Mouse (Mus musculus): ENCODE measurements at regions not wholly inside any gene's neighbourhood (a gene's known extent, or its start where the extent isn't known, plus 50 kb on each side); places are given as distances from the start of the nearest gene placed in this dataset.

DNA sequence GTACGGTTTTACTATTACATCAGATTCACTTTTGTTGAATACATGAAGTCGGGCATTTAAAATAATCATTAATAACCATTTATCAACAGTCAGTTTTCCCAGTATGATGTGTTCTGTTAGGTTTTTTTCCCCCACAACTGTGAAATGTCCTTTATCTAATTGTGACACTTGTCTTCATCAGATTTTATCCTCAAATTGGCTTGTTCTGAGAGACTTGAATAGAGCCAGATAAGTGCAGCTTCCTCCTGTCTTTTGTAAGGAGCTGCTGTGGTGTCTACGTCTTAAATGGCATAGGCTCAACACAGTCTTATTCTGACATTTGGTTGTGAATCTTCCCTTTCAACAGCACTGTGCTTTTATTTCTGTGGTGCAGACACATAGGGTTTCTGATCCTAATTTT lies 206.8 kb upstream of the Itga1 start:
- Histone ChIP-seq H3K27ac (no peak overlapping the region), H3K27me3 (no peaks in the 10 kb centered on the region), H3K4me1 (no peaks in the 10 kb centered on the region), H3K9ac (no peak overlapping the region), H3K36me3 (replicated peaks) (no peaks in the 10 kb centered on the region), H3K4me2 (no peak overlapping the region), H3K9me3 (no peaks in the 10 kb centered on the region), H3K4me3 (replicated peaks) (no peak overlapping the region)
- 73% methylated on average over 3 of the region's 3 CpGs for WGBS
- ATAC-seq (ENCODE audit: low FRiP score), result no peak

DNA sequence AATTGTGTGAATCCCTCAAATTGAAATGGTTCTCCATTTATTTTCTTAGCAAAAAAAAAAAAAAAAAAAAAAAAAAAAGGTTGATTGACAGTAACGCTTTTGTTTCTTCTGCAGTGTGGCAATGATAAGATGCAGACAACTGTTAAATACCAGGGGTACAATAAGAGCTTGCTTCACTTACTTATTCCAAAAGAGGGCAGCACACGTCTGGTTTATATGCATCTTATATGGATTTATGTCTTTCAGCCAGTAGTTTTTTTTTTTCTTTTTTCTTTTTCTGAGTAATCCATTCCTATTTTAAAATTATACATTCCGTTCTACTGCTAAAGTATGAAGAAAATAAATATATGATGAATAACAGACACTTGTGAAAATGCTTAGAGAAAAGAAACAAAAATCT lies 185.6 kb upstream of the Itga1 start:
- no peak overlapping the region for H3K27ac ChIP-seq
- H3K4me1 ChIP-seq, result no peaks in the 10 kb centered on the region
- H3K9me3 ChIP-seq, result no peaks in the 10 kb centered on the region
- H3K36me3 ChIP-seq (replicated peaks), result no peaks in the 10 kb centered on the region
- peak; percentile 75; the same call in 1 of the 2 replicates for ATAC-seq (ENCODE audit: low FRiP score)
- no peak overlapping the region for H3K4me2 ChIP-seq
- H3K9ac ChIP-seq, result no peak overlapping the region
- H3K27me3 ChIP-seq, result no peaks in the 10 kb centered on the region
- H3K4me3 ChIP-seq (replicated peaks), result no peak overlapping the region
- WGBS, result 43% methylated on average over 3 of the region's 3 CpGs

DNA sequence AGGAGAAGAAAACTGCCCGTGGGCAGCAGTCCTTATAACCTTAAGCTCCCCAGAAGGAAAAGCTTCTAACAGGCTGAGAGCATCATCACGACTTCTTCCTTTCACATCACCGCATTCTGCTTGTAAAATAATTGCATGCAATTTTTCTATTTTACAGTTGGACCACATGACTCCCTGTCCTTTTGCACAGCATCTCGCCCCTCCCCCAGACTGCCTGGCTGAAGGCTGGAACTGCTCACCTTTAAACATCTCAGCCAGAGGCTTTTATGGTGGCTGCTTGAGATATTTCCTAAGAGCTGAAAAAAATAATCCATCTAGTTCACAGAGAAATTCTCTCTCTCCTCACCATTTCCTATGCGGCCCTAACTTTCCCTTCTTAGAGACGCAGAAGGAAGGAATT lies 164.4 kb upstream of the Itga1 start:
- H3K9ac ChIP-seq, result no peak overlapping the region
- H3K27ac ChIP-seq, result no peak overlapping the region
- ATAC-seq (ENCODE audit: low FRiP score), result 0 out of 2 replicates have a peak, but pooled peaks have one; percentile 23
- WGBS, result 83% methylated on average over 6 of the region's 6 CpGs
- H3K36me3 ChIP-seq (replicated peaks), result no peaks in the 10 kb centered on the region
- H3K4me1 ChIP-seq, result no peaks in the 10 kb centered on the region
- no peaks in the 10 kb centered on the region for H3K27me3 ChIP-seq
- no peak overlapping the region for H3K4me2 ChIP-seq
- H3K9me3 ChIP-seq, result no peaks in the 10 kb centered on the region
- no peak overlapping the region for H3K4me3 ChIP-seq (replicated peaks)

DNA sequence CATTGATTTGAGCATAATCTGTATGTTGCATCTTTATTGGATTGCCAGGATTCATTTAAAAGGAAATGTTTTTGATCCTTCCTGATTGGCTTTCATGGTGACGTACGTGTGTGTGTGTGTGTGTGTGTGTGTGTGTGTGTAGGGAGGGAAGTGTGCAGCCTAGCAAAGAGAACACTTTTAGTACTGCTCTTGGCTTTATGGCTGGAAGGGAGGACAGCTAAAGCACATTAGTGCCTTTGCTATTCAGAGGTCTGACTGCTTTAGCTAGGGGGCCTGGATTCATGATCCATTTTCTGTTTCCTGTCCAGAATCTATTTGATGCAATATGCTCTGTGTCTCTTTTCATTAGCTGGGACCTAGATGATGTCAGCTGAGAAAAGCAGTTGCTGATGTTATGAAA lies 155.6 kb upstream of the Itga1 start:
- no peak for ATAC-seq (ENCODE audit: low FRiP score)

DNA sequence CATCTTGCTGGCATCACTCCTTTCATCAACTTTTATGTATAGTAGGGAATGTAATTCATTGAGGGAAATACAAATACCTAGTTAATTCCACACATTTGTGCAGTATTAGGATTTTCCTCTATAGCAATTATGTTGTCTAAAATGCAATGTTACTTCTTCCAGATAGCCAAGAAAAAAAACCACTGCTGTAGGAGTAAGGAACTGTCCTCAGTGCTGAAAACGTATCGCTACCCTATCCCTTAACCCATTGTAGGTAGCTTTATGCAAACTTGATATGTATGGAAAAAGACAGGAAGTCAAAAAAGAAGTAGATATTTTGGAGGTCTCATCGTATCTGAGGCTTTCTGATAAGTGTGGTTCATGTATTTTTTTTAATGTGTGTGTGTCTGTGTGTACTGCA lies 150.8 kb upstream of the Itga1 start:
- no peak overlapping the region for H3K4me2 ChIP-seq
- H3K9me3 ChIP-seq, result no peaks in the 10 kb centered on the region
- no peak overlapping the region for H3K4me3 ChIP-seq (replicated peaks)
- H3K27me3 ChIP-seq, result no peaks in the 10 kb centered on the region
- H3K27ac ChIP-seq, result no peak overlapping the region
- H3K4me1 ChIP-seq, result peaks cover 6% of the 10 kb centered on the region; the same call in 1 of the 2 replicates
- WGBS, result 56% methylated on average over 3 of the region's 3 CpGs
- no peak overlapping the region for H3K9ac ChIP-seq
- H3K36me3 ChIP-seq (replicated peaks), result no peaks in the 10 kb centered on the region
- no peak for ATAC-seq (ENCODE audit: low FRiP score)

More for the DNA sequence above, 155.6 kb upstream of the Itga1 start:
- Histone ChIP-seq H3K4me2 (no peak overlapping the region), H3K36me3 (replicated peaks) (no peaks in the 10 kb centered on the region), H3K27me3 (no peaks in the 10 kb centered on the region), H3K4me3 (replicated peaks) (no peak overlapping the region), H3K27ac (no peak overlapping the region), H3K9ac (no peak overlapping the region), H3K9me3 (no peaks in the 10 kb centered on the region), H3K4me1 (peaks cover 6% of the 10 kb centered on the region; the same call in 1 of the 2 replicates)
- 43% methylated on average over 2 of the region's 2 CpGs for WGBS

DNA sequence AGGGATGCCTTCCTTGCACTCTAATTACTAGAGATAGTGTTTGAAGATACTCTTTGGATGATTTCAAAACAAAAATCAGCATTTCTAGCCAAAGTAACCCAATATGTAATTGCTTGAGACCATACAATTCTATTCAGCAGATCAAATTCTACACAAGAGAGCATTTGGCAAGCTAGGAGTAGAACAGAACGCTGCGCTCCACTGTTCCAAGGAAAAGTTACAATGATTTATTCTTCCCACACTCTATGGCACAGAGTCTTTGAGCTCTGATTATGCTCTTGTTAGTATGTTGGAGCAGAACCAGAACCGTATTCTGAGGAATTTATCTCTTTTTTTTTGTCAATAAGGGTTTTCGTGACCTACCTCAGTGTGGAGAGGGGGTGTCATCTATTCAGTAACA lies 130.2 kb upstream of the Itga1 start:
- no peak for ATAC-seq (ENCODE audit: low FRiP score)
- Histone ChIP-seq H3K27ac (no peak overlapping the region), H3K27me3 (0 out of 2 replicates have a peak, but pooled peaks cover 4% of the 10 kb centered on the region), H3K9ac (no peak overlapping the region), H3K4me1 (peaks cover 1% of the 10 kb centered on the region; the same call in 1 of the 2 replicates), H3K4me3 (replicated peaks) (no peak overlapping the region), H3K9me3 (no peaks in the 10 kb centered on the region), H3K4me2 (no peak overlapping the region), H3K36me3 (replicated peaks) (no peaks in the 10 kb centered on the region)
- 94% methylated on average over 4 of the region's 4 CpGs for WGBS

DNA sequence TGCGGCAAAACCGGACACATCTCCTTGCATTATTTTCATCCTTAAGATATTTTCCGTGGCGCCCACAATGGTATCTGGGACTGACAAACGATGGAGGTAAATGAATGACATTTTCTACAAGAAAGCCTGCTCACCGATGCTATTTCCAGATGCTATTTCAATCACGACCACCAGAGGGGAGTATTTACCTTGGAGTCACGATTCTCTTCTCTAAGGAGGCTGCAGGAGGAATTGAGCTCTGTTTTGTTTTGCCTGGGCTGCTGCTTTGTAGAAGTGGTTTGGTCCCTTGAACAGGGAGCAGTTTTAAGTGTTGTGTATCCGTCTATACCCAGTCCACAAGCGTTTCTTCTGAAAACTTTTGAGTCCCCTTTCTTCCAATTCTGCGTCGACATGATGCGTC lies 128.7 kb upstream of the Itga1 start:
- Histone ChIP-seq H3K27ac (no peak overlapping the region), H3K9me3 (no peaks in the 10 kb centered on the region), H3K9ac (no peak overlapping the region), H3K4me2 (no peak overlapping the region), H3K27me3 (0 out of 2 replicates have a peak, but pooled peaks cover 4% of the 10 kb centered on the region), H3K36me3 (replicated peaks) (no peaks in the 10 kb centered on the region), H3K4me3 (replicated peaks) (no peak overlapping the region), H3K4me1 (peaks cover 4% of the 10 kb centered on the region; the same call in 1 of the 2 replicates)
- peak; percentile 67 for ATAC-seq (ENCODE audit: low FRiP score)
- WGBS, result 28% methylated on average over 13 of the region's 13 CpGs

DNA sequence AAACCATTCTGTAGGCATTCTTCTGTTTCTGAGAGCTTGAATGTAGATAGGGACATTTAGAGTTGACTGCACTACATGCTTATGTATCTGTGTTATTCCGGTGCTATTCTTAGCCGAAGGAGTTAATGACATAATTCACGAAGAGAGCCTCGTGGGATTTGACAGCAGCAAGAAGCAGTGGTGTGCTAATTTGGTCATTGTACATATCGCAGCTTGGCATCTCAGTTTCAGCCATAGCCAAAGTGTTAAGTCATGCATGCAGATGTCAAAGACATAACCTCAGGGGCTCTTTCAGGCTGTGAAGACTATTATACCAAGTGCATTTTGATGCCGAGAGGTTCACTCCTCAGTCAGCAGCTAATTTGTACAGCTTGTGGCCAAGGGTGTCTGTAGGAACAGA lies 125.1 kb upstream of the Itga1 start:
- 22% methylated on average over 6 of the region's 6 CpGs for WGBS
- no peak overlapping the region for H3K9ac ChIP-seq
- no peak overlapping the region for H3K4me2 ChIP-seq
- peaks cover 4% of the 10 kb centered on the region; the same call in 1 of the 2 replicates for H3K4me1 ChIP-seq
- ATAC-seq (ENCODE audit: low FRiP score), result peak; percentile 49; the same call in 1 of the 2 replicates
- no peaks in the 10 kb centered on the region for H3K36me3 ChIP-seq (replicated peaks)
- no peaks in the 10 kb centered on the region for H3K9me3 ChIP-seq
- no peak overlapping the region for H3K4me3 ChIP-seq (replicated peaks)
- H3K27ac ChIP-seq, result no peak overlapping the region
- H3K27me3 ChIP-seq, result peaks cover 7% of the 10 kb centered on the region; the same call in 1 of the 2 replicates

DNA sequence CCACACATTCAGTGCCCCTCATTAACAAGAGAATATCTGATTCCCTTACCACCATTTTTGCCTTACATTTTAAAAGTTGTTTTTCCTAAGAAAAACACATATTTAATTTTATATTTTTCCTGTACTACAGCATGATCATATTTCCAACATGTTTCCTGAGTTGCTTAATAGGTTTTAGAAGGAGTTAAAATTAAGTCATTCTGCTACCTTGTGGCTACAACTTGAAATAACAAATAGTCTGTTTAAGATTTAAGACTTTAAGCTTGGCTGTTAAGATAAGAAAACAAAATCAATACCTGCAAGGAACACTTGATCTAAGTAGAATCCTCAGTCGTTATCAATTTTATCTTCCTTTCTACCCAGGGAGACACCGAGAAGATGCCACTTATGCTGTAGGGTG lies 117.9 kb upstream of the Itga1 start:
- H3K27me3 ChIP-seq, result no peaks in the 10 kb centered on the region
- no peaks in the 10 kb centered on the region for H3K36me3 ChIP-seq (replicated peaks)
- no peak overlapping the region for H3K4me2 ChIP-seq
- H3K4me1 ChIP-seq, result no peaks in the 10 kb centered on the region
- 88% methylated on average over 2 of the region's 2 CpGs for WGBS
- H3K27ac ChIP-seq, result no peak overlapping the region
- no peak for ATAC-seq (ENCODE audit: low FRiP score)
- no peaks in the 10 kb centered on the region for H3K9me3 ChIP-seq
- H3K4me3 ChIP-seq (replicated peaks), result no peak overlapping the region
- H3K9ac ChIP-seq, result no peak overlapping the region

DNA sequence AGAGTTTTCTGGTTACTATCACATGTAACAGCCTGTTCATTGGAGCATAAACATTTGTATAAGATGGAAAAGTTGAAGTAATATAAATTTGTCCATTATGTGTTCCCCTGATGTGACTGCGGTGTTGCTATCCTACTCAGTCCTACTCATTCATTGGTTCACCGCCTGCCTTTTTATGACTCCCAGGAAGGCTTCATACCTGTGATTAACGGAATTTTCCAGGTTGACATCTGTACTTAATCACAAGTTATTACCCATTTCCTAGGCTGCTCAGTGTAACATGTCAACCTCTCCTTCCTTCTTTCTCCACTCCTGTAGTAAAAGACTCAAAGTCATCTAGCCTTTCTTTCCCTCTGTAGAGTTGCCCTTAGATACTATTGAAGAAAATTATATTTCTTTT lies 109.5 kb upstream of the Itga1 start:
- Histone ChIP-seq H3K27ac (no peak overlapping the region), H3K9ac (no peak overlapping the region), H3K36me3 (replicated peaks) (no peaks in the 10 kb centered on the region), H3K4me3 (replicated peaks) (no peak overlapping the region), H3K4me1 (no peaks in the 10 kb centered on the region), H3K27me3 (no peaks in the 10 kb centered on the region), H3K4me2 (no peak overlapping the region), H3K9me3 (no peaks in the 10 kb centered on the region)
- WGBS, result 90% methylated on average over 3 of the region's 3 CpGs
- no peak for ATAC-seq (ENCODE audit: low FRiP score)

DNA sequence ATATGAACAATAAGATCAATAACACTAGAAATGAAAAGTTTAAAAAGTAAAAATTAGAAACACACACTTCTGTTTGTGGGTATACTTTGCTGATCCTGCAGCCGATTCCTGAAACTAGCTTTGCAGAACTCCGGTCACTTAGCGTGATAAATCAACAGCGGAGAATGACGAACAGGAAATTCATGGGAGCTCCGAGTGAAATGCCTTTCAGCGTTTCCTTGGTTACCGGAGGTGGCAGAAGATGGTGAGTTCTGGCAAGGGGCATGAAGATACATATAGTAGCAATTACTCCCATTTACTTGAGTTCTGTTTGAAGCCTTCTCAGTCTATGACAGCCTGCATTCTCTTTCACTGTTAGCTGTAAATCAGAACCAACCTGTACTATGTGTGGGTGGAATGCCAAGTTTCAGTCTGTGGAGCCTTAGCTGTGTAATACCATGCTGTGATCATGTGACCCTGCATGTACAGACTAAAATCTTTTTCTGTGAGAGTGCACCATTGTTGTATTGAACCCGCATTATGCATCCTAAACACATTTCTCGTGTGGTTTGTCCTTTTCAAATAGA lies 109.0 kb upstream of the Itga1 start:
- WGBS, result 87% methylated on average over 10 of the region's 10 CpGs
- no peaks in the 10 kb centered on the region for H3K36me3 ChIP-seq (replicated peaks)
- no peak for ATAC-seq (ENCODE audit: low FRiP score)

DNA sequence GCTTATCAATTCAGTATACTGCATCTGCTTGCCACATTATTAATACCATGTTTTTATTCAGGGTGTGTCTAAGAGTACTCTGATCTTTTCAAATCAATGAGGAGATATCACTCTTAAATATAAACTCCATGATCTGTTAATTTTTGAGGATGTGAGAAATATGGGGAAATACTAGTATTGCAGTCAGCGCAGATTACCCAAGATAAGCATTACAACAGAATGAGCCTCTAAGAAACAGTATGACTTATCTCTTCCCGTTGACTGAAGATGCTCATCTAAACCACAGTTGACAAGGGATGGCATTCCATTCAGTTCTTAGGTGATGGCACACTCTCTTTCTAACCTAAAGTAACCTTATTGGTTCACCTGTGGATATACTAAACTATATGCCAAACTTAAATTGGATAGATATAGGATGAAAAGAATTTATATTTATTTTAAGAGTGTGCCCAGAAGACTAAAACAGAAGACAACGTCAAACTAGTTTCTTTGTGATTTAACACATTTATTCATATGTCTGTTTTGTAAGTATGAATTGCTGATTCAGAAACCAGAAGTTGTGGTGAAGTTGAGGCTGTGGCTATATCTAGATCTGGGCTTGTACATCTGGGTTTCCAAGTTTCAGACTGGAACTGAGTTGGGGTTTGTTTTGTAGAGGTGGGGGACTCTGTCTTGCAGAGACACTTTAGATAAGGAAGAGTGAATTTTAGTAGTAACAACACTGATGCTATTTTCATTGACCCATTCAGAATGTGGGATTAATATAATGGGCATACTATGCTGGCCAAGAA lies 107.8 kb upstream of the Itga1 start:
- no peak for ATAC-seq (ENCODE audit: low FRiP score)
- Histone ChIP-seq H3K36me3 (replicated peaks) (no peaks in the 10 kb centered on the region), H3K4me1 (no peaks in the 10 kb centered on the region), H3K27ac (no peak overlapping the region), H3K9me3 (no peaks in the 10 kb centered on the region), H3K4me3 (replicated peaks) (no peak overlapping the region), H3K4me2 (no peak overlapping the region), H3K27me3 (no peaks in the 10 kb centered on the region), H3K9ac (no peak overlapping the region)
- WGBS, result 92% methylated on average over 3 of the region's 3 CpGs

More for the DNA sequence above, 109.0 kb upstream of the Itga1 start:
- H3K27me3 ChIP-seq, result no peaks in the 10 kb centered on the region
- H3K9me3 ChIP-seq, result no peaks in the 10 kb centered on the region
- H3K4me2 ChIP-seq, result no peak overlapping the region
- no peak overlapping the region for H3K4me3 ChIP-seq (replicated peaks)
- no peak overlapping the region for H3K27ac ChIP-seq
- no peaks in the 10 kb centered on the region for H3K4me1 ChIP-seq
- no peak overlapping the region for H3K9ac ChIP-seq

DNA sequence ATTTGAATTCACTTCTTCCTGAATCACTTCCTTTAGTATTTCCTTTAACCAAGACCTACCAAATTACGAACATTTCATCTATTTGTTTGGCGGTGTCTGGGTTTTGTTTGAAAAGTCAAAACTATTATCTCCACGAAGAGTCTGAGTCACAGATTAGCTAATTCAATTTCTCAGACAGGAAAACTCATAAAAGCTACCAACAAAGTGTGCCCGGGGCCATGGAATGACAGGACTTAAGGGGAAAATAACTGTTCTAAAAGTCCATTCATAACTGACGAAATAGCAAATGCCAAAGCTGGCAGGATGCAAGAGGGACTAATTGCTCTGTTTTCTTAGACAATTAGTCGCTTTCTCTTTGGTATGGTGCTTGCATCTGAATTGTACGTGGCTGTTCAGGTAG lies 105.0 kb upstream of the Itga1 start:
- Histone ChIP-seq H3K27me3 (no peaks in the 10 kb centered on the region), H3K36me3 (replicated peaks) (no peaks in the 10 kb centered on the region), H3K9ac (no peak overlapping the region), H3K9me3 (no peaks in the 10 kb centered on the region), H3K4me3 (replicated peaks) (no peak overlapping the region), H3K4me1 (no peaks in the 10 kb centered on the region), H3K4me2 (no peak overlapping the region), H3K27ac (no peak overlapping the region)
- 78% methylated on average over 7 of the region's 7 CpGs for WGBS
- ATAC-seq (ENCODE audit: low FRiP score), result no peak

Data from forebrain, embryonic 12.5 days (tissue).